Mouse (Mus musculus): ENCODE measurements around the gene Upp2.

The Upp2 gene

GRCm38 (mm10) chr2:58567066-58567810, at the start of gene Upp2, which contains the start of gene Acvr1:
Gene Upp2 (plus strand): TSS chr2:58567298.
Gene Acvr1 (minus strand): TSS chr2:58567157.
- no peak for DNase-seq (ENCODE audit: low read depth, low spot score)

DNA sequence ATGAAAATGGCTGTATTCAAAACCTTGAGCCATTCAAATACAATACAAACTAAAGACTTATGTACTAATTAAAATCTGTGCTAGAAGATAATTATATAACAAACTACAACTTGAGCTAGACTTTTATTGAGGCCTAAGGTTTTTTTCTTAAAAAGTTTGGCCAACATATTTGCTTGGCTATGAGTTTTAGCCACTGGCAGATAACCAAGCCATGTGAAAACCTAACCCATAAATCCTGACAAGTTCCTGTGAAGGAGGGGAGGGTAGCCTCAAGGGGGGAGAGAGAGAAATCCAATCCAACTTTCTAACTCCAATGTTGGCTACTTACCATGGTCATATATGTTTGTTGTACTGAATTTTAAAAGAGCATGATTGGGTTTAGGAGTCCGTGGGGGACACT, 48.6 kb upstream of the Upp2 start:
- no peak for DNase-seq (ENCODE audit: low read depth, low spot score)

DNA sequence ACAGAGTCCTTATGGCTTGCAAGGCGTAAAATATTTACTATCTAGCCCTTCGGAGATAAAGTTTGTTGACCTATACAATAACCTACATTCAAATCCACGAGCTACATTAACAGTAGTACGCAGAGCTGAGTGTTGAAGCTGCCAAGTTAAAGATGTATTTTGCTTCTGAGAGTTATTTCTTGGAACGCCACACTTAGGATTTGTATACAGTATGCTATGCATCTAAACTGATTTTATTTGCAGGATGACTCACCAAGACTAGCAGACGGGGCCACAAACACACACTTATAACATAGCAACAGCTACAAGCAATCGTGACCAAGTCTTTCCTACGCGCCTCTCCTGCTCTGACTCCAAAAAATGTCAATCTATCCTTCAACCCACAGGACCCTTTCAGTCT, 46.4 kb upstream of the Upp2 start:
- DNase-seq (ENCODE audit: low read depth, low spot score) = no peak

GRCm38 (mm10) chr2:58521621-58522020, 45.5 kb upstream of the Upp2 start:
- DNase-seq (ENCODE audit: low read depth, low spot score) = no peak

DNA sequence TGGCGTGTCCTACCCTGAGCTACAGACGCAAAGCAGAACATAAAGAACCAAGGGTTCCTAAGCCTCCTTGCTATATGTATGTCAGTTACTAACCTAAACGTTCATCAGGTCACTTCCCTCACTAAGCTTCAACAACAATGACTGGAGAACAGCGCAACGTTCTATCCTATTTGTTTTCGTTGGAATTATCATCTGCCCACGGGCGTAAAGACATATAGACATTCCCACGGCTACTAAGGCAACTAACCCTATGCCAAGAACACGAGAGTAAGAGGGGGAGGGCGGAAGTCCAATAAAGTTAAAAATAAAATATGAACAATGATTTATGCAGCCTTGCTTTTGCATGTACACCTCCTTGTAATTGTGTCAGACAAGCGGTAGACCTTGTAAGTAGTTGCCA, 44.0 kb upstream of the Upp2 start:
- no peak for DNase-seq (ENCODE audit: low read depth, low spot score)

GRCm38 (mm10) chr2:58523894-58524293, 43.2 kb upstream of the Upp2 start:
- DNase-seq (ENCODE audit: low read depth, low spot score) = no peak

DNA sequence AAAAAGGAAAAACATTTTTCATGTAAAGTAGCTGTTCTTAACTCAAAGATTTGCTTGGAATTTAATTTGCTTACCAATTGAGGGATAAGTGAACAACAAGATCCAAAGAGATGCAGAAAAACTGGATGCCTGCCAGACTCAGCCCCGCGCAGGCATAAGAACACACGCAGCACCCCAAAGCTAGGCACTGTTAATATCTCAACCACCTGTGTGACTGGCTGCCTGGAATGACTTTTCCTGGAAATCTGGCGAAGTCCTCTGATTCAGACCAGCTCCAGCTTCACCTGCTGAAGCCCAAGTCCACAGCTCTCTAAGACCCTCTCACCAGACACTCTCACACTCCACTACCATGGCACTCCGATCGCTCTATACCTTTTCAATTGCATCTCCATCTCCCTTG, 42.7 kb upstream of the Upp2 start:
- no peak for DNase-seq (ENCODE audit: low read depth, low spot score)

DNA sequence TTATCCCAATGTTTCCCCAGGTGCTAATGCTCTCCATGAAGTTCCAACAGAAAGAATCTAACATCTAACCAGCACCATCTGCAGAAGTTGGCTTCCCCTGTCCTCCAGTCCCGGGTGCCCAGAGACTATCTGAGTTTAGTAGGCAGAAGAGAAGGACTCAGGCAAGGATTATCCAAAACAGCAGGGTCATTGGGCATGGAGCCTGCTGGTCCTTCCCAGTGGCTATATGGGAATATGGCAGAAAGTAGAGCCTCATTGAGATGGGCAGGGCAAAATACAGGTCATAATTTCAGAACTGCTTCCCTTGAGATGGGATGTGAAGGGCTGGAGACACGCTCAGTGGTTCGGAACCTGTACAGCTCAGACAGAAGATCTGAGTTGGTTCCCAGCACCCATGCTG, 39.3 kb upstream of the Upp2 start:
- no peak for DNase-seq (ENCODE audit: low read depth, low spot score)

GRCm38 (mm10) chr2:58529384-58529783, 37.7 kb upstream of the Upp2 start:
- DNase-seq (ENCODE audit: low read depth, low spot score) = no peak

GRCm38 (mm10) chr2:58529860-58530440, 37.1 kb upstream of the Upp2 start:
- no peak for DNase-seq (ENCODE audit: low read depth, low spot score)

DNA sequence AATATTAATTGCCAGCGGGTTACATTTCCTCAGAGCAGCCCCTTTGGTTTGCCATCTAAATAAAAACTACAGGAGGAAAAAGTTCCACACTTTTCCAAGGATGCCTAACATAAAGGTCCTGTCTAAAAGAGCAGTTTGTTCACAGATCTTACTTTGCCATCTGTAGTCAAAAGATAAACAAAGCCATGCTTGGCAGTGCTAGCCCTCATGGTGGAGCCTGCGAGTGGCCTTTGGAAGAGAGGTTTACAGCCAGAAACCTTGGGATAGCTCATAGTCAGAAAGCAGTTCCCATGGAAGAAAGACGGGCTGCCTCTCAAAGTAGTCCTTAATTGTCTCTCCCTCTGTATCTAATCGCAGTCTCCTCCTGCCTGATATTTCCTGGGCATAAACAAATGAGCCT, 36.6 kb upstream of the Upp2 start:
- DNase-seq (ENCODE audit: low read depth, low spot score) = no peak

- no peak for DNase-seq (ENCODE audit: low read depth, low spot score)
Measured at GRCm38 (mm10) chr2:58532260-58532850, 34.7 kb upstream of the Upp2 start.

DNA sequence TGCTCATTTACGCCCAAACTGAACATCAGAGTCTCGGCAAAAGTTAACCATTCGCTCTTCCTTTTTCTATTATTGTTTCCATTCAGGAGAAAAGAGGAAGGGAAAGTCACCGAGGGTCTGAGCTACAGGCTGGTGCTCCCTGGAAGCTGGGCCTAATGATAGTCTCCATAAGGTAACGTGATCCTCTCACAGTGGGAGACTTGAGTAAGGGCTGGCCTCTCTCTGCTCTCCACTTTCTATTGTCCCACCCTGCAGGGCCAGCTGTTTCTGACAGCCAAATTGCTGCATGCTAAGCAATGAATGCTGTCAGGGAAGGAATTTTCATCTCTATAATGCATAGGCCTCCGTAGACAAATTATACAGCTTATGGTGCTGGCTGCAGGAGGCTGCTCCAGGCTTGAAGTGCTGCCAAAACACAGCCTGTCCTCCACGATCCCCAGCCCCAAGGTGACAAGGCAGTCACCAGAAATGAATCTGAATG, 33.5 kb upstream of the Upp2 start:
- no peak for DNase-seq (ENCODE audit: low read depth, low spot score)

DNA sequence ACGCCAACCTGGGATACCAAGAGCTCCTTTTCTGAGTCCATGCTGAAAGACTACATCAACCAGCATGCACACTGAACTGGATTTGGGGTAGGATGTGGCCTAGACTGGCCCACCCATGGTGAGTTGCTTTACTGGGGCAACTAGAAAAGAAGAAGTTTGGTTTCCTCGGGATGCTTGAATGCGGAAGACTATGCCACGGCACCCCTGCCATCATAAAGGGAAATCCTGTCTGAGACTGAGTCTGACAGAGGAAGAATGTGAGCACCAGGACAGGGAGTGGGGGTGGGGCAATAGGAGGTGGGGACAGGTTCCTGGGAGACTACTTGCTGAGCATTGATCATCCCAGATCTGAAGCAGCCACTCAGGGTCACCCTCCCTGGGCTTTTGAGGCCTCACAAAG, 32.7 kb upstream of the Upp2 start:
- no peak for DNase-seq (ENCODE audit: low read depth, low spot score)

DNA sequence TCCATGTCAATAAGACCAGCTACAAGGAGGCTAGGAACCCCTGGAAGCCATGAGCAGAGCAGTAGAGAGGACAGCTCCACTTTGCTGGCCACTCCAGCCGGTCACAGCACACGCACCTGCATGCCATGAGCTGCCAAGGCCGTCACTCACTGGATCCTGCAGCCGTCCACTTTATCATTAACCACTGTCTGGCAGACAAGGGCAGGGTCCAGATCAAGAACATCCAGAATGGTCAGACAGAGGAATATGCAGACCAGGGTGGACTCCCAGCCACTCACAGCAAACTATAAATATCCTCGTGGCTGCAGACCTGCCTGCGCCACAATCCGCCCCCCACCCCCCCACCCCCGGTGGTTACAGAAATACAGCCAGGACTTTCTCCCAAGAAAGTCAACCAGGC, 31.9 kb upstream of the Upp2 start:
- no peak for DNase-seq (ENCODE audit: low read depth, low spot score)

DNA sequence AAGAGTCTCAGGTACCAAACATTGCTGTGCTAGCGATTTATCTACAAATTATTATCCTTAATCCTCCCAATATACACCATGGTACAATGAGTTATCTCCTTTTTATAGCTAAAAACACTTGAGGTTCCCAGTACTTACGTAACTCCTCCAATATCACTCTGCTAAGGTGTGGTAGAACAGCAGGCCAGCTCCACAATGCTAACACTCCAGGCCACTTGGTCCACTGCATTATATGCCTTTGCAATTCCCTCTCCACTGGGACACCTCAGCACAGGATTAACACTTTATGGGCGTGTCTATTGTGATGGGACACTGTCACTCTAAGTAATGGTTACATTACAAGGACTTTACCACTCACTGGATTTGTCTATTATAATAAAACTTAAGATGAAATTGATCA, 30.3 kb upstream of the Upp2 start:
- no peak for DNase-seq (ENCODE audit: low read depth, low spot score)

- no peak for DNase-seq (ENCODE audit: low read depth, low spot score)
Measured at GRCm38 (mm10) chr2:58538196-58538595, 28.9 kb upstream of the Upp2 start.

GRCm38 (mm10) chr2:58543252-58543651, 23.8 kb upstream of the Upp2 start:
- no peak for DNase-seq (ENCODE audit: low read depth, low spot score)

- DNase-seq (ENCODE audit: low read depth, low spot score) = no peak
Measured at GRCm38 (mm10) chr2:58544368-58544767, 22.7 kb upstream of the Upp2 start.

DNA sequence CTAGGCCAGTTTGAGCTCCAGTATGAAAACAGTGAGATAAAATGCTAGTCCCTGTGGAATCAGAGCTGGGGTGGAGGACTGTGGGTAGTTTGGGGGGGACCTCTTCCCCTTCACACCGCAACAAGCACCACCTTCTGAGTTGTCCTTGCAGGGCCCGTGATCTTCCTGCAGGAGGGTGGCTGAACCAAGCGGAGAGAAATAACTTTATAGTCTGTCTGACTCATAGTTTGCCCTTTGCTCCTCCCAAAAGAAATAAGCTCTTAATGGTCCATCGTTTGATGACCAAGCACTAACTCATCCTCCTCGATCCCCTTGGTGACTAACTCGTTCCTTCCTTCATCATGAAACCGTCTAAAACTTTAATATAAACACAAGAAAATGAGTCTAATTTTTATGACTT, 20.8 kb upstream of the Upp2 start:
- DNase-seq (ENCODE audit: low read depth, low spot score) = no peak

DNA sequence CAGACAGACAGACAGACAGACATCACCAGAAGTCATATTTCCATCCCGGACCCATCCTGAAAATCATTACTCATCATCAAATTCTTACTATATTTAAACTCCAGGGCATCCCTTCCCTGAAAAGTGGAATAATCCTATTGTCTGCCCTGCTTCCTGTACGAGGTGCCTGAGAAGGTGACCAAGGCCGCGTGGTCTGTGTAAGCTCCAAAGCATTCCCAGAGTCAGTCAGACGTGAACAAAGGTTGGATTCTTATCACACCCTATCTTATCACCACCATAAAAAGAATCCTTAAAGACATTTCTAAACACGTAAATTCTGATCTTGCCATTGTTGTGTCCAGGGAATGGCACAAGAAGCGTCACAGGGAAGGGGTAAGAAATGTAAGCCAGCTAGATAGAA, 18.2 kb upstream of the Upp2 start:
- no peak for DNase-seq (ENCODE audit: low read depth, low spot score)

DNA sequence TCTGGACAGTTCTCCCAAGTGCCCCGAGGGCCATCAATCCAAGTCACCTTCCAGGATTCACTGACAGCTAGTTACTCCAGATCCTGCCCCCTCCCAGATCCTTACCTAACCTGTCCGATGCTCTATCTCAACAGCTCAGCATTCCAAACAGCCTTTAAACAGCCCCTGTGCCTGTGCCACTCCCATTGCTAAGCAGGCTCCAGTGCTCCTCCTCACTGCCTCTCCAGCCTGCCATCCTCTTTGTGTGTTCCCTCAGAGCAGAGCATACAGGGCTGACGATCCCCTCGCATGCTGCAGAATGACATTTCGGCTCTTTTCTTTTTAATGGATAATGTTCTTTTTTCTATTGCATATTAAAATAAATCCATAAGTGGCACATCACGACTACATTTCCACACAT, 17.1 kb upstream of the Upp2 start:
- no peak for DNase-seq (ENCODE audit: low read depth, low spot score)

GRCm38 (mm10) chr2:58550488-58550887, 16.6 kb upstream of the Upp2 start:
- no peak for DNase-seq (ENCODE audit: low read depth, low spot score)

Measured in A20 (cell line).